Mouse (Mus musculus): ENCODE results near the gene Nmbr.

Nmbr gene

GRCm38 (mm10) chr10:14705072-14706066, at the start of gene Nmbr, which contains the start of gene Vta1:
Nmbr (plus strand) TSS chr10:14705591.
Vta1 (minus strand) TSS chr10:14705560.
- DNase-seq (ENCODE audit: low spot score in 2 of 2): peak; percentile 96 to 99

DNA sequence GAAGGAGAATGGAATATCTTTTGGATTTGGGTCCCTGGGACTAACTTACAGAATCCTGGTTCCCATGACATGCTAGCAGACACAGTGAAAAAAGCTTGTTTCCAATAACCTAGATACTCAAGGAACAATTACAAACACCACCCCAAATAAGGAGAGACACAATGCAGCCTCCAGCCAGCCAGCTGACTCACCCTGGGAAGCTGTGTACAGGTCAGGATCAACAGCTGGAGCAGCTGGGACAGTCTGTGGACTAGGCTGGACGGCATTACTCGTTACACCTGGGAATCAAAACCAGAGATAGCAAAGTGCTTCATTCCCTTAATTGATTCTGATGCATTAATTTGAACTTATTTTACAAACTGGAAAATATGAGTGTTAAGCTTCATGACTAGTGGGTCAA, 44.5 kb upstream of the Nmbr start:
- DNase-seq (ENCODE audit: low spot score in 2 of 2): peak; percentile 18 to 37

DNA sequence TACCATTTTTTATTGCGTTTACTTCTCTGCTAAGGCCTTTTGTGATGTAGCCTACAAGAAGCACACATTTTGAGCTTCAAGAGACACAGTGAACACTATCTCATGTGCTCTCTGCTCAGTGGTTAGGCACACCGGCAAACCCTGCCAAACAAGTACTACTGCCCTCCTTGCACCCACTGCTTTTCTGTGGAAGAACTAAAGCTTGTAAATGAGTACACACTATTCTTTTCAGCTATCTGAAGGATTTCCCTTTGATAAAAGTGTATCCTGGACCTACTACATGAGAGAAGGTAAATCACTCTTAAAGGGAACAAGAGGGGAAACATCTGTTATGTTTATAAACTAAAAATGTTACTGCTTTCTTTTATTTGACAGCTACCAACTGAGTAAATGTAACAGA, 39.2 kb upstream of the Nmbr start:
- peak in 1 of 2 experiments; percentile 3 for DNase-seq (ENCODE audit: low spot score in 2 of 2)

GRCm38 (mm10) chr10:14685663-14686062, 19.7 kb upstream of the Nmbr start:
- no peak for DNase-seq (ENCODE audit: low spot score in 2 of 2)

- DNase-seq (ENCODE audit: low spot score in 2 of 2): no peak
These were observed 16.5 kb upstream of the Nmbr start for GRCm38 (mm10) chr10:14688785-14689442.

- DNase-seq (ENCODE audit: low spot score in 2 of 2): no peak
These were observed 15.0 kb upstream of the Nmbr start for GRCm38 (mm10) chr10:14690349-14690748.

GRCm38 (mm10) chr10:14703239-14703638, 2.2 kb upstream of the Nmbr start:
- no peak for DNase-seq (ENCODE audit: low spot score in 2 of 2)

GRCm38 (mm10) chr10:14703830-14704420, 1.5 kb upstream of the Nmbr start:
- DNase-seq (ENCODE audit: low spot score in 2 of 2): no peak

DNA sequence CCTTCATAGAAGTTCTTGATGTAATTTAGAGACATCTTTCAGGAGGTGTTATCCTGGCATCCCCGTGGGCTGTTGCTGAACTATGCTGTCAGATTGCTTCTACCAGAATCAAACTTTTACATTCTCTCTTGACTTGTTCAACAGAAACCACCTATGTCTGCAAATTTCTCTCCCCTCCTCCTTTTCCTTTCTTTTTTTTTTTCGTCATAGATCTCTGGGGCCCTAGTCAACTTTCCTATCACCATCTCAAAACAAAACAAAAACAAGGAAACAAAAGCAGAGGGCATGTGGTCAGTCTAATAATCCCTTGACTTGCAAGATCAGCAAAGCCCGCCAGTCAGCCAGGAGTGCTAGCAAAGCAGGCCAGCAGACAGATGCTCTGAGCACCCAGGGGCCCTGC, 12.7 kb downstream of the Nmbr start, which contains the start of gene Gje1:
Gje1 (minus strand) TSS at position 101 of the 400 bp plus-strand sequence.
- DNase-seq (ENCODE audit: low spot score in 2 of 2): no peak

GRCm38 (mm10) chr10:14725671-14726070, 20.3 kb downstream of the Nmbr start:
- no peak for DNase-seq (ENCODE audit: low spot score in 2 of 2)

GRCm38 (mm10) chr10:14734285-14734684, 28.9 kb downstream of the Nmbr start:
- DNase-seq (ENCODE audit: low spot score in 2 of 2): peak in 1 of 2 experiments; percentile 12

DNA sequence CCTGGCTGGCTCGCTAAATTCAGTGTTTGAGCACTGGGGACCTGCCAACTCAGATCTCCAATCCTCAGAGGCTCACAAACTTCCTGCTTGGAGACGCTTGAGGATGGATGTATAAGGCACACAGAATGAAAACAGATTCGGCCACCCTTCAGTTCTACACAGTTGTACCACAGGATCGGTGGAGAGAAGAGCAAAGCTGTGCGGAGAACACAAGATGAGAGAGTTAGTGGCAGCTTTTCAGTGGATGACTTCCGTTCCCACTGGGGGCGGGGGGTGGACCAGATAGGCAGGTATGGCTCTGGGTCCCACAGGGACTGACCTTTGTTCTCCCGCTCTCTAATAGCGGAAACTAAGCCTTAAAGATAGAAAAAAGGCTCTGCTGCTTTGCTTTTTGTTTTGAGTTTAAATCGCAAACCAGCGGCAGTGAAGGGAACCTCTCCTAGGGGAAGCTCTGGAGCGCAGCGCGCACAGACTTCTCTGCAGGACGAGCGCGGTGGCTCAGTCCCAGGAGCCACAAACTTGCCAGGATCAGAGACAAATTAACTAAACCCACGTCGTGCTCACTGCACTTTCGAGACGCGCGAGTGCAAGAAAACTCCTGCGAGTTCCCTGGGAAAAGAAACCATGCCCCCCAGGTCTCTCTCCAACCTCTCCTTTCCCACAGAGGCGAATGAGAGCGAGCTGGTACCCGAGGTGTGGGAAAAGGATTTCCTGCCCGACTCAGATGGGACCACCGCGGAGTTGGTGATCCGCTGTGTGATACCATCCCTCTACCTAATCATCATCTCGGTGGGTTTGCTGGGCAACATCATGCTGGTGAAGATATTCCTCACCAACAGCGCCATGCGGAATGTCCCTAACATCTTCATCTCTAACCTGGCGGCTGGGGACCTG, 54.5 kb downstream of the Nmbr start:
- DNase-seq (ENCODE audit: low spot score in 2 of 2): no peak

DNA sequence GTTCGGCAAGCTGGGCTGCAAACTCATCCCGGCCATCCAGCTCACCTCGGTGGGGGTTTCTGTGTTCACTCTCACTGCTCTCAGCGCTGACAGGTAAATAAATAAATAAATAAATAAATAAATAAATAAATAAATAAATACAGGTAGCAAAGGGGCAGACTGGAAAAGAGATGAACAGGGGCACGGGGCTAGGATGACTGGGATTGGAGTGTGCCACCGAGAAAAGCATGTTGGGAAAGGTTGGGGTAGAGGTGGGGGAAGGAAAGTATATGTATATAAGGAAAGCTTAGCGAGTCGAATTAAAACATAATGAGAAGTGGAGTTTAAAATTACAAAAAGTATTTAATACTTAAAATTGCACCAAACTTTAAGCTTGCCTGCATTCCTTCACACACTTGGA, 55.2 kb downstream of the Nmbr start:
- DNase-seq (ENCODE audit: low spot score in 2 of 2): no peak

DNA sequence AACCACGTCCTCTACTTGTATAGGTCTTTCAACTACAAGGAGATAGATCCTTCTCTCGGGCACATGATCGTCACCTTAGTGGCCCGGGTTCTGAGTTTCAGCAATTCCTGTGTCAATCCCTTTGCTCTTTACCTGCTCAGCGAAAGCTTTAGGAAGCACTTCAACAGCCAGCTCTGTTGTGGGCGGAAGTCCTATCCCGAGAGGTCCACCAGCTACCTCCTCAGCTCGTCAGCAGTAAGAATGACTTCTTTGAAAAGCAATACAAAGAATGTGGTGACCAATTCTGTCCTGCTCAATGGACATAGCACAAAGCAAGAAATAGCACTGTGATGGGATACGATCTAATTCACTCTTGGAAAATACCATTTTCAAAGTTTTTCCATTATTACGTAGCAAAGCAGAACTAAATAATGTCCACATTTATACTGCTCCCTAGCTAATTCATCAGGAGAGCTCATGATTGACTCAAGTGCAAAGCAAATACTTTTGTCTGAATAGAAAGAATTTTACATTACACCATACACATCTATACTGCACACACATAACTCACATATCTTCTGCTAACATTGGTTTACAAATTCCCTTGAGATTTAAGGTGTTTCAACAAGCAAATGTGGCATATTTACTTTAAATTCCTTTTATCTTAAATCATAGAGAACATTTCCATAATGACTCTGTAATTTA, 65.0 kb downstream of the Nmbr start:
- no peak for DNase-seq (ENCODE audit: low spot score in 2 of 2)

- DNase-seq (ENCODE audit: low spot score in 2 of 2): no peak
These were observed 69.1 kb downstream of the Nmbr start for GRCm38 (mm10) chr10:14774499-14774898.

GRCm38 (mm10) chr10:14789969-14790368, 84.6 kb downstream of the Nmbr start:
- DNase-seq (ENCODE audit: low spot score in 2 of 2): no peak

- no peak for DNase-seq (ENCODE audit: low spot score in 2 of 2)
These were observed 111.6 kb downstream of the Nmbr start for GRCm38 (mm10) chr10:14816970-14817369.
